Mouse (Mus musculus): Measurements from ENCODE around the gene Vmn1r221. TPM values are rescaled to one million over a fixed set of nuclear protein-coding genes. Genes with fewer than 3 reads are reported as not detected.
"Not testable (repeated sequence)": the region's sequence is repeated elsewhere in the genome, so short reads cannot be mapped to it uniquely, and the experiment has no call there.

The Vmn1r221 gene
- total RNA-seq (2021): not detected

DNA sequence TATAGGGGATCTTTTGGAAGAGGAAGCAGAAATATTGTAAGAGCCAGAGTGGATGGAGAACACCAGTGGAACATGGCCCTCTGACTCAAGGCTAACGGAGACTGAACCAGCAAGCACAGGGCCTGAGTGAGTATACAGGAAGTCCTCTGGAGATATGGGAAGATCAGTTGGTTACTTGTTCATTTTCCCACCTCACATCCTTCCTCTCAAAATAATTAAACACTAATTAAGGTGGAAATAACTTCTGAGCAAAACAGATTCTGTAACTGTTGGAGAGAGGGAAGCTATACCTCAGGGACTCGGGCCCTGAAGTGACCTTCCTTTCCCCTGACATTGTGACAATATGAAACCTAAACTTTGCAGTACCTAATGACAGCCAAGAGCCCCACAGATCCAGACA, at the start of gene Vmn1r221:
Vmn1r221 (plus strand) TSS at position 301 of the 400 bp plus-strand sequence.
- DNase-seq; intact Hi-C loops (cut with DNase I): not testable (repeated sequence)

DNA sequence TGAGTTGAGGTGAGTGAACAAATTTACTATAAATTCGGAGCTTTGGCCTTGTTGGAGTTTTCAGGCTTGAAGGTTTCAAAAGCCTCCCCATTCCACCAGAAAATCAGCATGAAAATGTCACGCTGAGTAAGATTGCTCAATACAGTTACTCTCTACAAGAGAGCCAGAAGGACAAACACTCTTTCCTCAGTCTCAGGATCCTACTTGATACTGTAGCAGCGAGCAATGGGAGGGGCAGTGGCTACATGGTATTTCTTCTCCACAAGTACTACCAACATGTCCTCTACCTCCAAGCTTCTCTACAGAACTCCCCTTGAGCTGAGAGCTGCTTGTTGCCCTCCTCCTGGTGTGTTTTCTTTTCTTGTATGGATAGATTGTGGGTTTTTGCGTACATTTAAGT, 47.5 kb upstream of the Vmn1r221 start:
- intact Hi-C loops (cut with DNase I); DNase-seq: not testable (repeated sequence)

DNA sequence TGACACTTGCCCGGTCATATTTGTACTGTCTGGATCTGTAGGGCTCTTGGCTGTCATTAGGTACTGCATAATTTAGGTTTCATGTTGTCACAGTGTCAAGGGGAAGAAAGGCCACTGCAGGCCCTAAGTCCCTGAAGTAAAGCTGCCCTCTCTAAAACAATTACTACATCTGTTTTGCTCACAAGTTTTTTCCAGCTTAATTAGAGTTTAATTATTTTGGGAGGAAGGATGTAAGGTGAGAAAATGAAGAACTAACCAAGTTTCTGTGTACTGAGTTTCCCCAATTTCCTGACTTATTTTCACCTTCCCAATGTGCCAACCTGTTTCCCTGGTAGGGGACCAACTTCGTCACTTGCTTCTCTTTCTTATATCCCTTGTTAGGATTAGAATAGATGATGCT, 26.1 kb upstream of the Vmn1r221 start, which contains the start of gene Vmn1r220:
Vmn1r220 (minus strand) TSS at position 101 of the 400 bp plus-strand sequence.
- intact Hi-C loops (cut with DNase I): no loop called here
- DNase-seq: no peak

DNA sequence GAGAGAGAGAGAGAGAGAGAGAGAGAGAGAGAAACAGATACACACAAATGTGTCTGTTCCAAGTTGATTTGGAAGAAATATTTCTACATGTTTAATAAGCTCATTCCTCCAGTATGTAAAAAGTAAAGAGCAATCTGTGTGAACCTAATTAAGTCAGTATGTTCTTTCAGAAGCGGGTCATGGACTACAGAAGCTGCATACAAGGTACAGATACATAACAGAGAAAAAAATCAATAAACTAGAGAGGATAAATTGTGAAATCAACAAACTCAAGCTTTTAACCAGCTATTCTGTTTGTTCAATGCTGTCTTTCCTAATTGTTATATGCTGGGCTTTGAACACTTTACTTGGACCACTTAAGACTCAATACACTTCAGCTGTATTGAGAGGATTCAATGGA, 10.0 kb upstream of the Vmn1r221 start:
- intact Hi-C loops (cut with DNase I); DNase-seq: not testable (repeated sequence)

DNA sequence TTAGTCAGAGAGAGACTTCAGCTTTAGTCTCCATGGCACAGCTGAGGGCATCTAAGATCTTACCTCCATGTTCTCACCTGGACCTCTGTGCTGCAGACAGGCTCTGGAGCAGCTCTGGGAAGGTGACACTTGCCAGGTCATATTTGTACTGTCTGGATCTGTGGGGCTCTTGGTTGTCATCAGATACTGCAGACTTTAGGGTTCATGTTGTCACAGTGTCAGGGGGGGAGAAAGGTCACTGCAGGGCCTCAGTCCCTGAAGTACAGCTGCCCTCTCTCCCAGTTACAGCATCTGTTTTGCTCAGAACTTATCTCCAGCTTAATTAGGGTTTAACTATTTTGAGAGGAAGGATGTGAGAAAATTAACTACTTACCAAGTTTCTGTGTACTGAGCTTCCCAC, 21.9 kb downstream of the Vmn1r221 start, which contains the start of gene Vmn1r222:
Vmn1r222 (minus strand) TSS at position 101 of the 400 bp plus-strand sequence.
- intact Hi-C loops (cut with DNase I); DNase-seq: not testable (repeated sequence)

DNA sequence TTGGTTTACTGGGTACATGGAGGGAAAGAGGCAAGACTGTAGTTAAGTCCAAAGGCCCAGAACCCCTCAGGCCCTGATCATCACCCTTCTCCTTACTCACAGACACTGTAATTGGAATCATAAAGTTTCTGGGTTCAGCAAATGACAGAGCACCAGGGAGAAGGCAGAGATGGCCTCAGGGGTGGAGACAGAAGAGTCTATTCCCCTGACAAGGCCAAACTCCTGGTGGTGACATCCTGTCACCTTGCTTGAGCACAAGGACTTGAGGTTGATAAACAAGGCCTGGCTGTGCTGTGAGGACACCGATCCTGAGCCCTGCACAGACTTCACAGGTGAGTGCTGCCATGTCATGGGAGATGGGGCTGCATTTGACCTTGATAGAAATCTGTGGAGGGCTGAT, 32.9 kb downstream of the Vmn1r221 start, which contains the start of gene Vmn1r223:
Vmn1r223 (plus strand) TSS at position 301 of the 400 bp plus-strand sequence.
- DNase-seq; intact Hi-C loops (cut with DNase I): not testable (repeated sequence)

DNA sequence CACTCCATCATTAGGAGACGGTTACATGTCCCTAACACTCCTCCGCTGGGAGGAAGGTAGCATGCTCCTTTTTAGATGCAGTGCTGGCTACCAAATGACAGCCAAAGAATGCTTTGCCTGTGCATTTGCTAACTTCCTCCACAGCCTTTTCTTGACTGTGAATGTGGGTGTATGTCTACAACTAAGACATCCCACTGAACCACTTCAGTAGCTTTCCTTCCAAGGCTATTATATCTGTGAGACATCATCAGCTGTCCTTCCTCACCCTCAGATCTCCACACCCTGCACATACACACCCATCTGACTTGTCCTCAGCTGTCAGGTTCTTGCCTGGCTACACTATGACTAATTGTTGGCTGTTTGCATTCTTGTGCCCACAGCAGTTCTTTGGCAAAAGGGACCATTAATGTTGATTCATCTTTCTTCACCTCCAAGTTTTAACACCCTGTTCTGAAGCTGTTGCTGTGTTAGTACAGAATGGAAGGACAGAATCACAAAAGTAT, 44.7 kb downstream of the Vmn1r221 start:
- intact Hi-C loops (cut with DNase I): no loop called here
- no peak for DNase-seq

DNA sequence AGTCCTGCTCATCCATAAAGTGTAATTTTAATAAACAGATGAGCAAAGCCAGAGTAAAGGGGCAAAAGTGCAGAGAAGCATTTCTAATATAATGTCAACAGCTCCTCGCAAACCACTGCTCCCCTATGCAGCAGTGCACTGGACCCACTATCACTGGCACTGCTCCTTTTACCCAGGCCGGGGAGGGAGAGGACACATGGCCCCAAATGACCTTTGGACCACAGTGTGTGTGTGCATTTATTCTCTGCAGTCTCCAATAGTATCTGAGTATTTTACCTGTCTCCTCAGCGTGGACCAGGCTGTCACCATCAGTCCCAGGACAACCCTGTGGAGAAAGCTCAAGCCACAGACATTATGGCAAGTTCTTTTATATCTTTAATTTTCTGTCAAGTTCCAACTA, 54.7 kb downstream of the Vmn1r221 start:
- DNase-seq; intact Hi-C loops (cut with DNase I): not testable (repeated sequence)

DNA sequence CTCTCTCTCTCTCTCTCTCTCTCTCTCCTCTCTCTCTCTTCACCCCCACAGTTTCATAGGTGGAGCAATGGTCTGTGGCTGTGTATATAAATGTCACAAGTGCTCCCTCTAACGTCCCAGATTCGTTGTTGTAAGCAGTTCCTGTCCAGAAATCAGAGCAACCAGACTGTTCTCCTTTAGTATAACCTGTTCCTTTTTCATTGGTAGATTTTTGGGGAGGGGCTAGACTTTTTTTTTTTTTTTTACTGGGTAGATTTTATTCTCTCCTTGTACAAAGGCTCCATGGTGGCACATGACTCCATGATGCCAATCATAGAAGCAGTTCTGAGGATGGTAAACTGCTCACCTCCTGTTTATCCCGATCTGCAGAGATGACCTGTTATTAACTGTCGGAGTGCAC, 55.2 kb downstream of the Vmn1r221 start:
- DNase-seq; intact Hi-C loops (cut with DNase I): not testable (repeated sequence)

DNA sequence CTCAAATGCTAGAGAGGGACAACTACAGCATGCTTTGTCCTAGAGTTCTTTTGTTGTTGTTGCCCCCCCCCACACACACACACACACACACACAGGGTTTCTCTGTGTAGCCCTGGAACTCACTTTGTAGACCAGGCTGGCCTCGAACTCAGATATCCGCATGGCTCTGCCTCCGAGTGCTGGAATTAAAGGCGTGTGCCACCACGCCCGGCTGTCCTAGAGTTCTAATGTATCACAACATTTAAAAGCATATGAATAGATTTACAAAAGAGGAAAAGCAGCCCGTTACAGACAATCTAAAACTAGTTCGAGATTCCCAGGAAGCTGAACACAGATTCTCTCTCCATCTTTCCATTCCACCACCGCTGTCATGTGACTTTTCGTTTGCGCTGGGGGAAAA, 55.8 kb downstream of the Vmn1r221 start:
- DNase-seq: no peak
- intact Hi-C loops (cut with DNase I): no loop called here

DNA sequence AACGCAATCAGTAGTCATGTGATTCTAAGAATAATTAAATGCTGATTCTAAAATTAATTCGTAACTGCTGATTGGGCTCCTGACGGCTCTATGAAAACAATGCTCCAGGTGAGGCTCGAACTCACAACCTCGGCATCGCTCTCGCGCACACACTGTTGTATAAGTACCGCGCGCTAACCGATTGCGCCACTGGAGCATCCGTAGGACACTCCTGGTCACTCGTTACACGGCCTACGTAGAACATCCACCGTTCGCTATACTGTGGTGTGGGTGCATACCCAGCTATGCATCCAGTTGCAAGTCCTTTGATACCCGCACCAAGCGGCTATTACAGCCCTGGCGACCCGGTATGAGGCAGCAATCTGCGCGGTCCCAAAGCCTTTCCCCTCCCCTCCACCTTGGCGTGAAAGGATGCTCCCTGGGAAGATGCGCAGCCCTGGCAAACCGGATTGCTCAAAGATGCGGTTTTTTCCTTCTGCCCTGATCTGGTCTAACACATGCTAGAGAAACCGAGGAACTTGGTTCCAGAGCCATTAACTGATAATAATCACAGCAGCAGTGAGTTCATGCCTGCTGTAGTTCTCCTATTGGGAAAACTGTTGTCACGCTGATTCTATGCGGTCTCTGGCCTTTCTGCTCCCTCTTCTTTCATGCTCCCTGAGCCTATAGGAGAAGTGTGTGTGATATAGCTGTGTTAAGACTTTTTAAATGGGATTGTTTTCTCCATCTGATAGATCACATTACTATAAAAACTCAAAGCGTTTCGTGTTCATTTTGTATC, 56.6 kb downstream of the Vmn1r221 start:
- DNase-seq: peak; percentile 34

More for the DNA sequence above, 56.6 kb downstream of the Vmn1r221 start:
- intact Hi-C loops (cut with DNase I): no loop called here

Other genes with a start within 250 kb of the Vmn1r221 start
- not detected for gene Vmn1r213, start 206.5 kb upstream of the Vmn1r221 start, total RNA-seq (2021)
- not detected for gene Vmn1r214, start 183.7 kb upstream of the Vmn1r221 start, total RNA-seq (2021)
- not detected for gene Vmn1r215, start 146.1 kb upstream of the Vmn1r221 start, total RNA-seq (2021)
- not detected for gene Vmn1r217, start 95.9 kb upstream of the Vmn1r221 start, total RNA-seq (2021)
- not detected for gene Vmn1r218, start 81.0 kb upstream of the Vmn1r221 start, total RNA-seq (2021)
- not detected for gene Vmn1r219, start 54.8 kb upstream of the Vmn1r221 start, total RNA-seq (2021)
- gene Vmn1r220, start 26.2 kb upstream of the Vmn1r221 start, total RNA-seq (2021): not detected
- gene Vmn1r222, start 21.8 kb downstream of the Vmn1r221 start, total RNA-seq (2021): not detected
- not detected for gene Vmn1r223, start 33.0 kb downstream of the Vmn1r221 start, total RNA-seq (2021)
- 10 to 100 TPM; 42.6 to 49.5 TPM for gene Zfp322a, start 155.1 kb downstream of the Vmn1r221 start, total RNA-seq (2021)
- gene Abt1, start 209.7 kb downstream of the Vmn1r221 start, total RNA-seq (2021): 1 to 10 TPM; 5.6 to 6.1 TPM

All from left cerebral cortex, postnatal 4 days (tissue).